ENCODE assay signal across 8 mouse cellular contexts in the genomic region with DNA sequence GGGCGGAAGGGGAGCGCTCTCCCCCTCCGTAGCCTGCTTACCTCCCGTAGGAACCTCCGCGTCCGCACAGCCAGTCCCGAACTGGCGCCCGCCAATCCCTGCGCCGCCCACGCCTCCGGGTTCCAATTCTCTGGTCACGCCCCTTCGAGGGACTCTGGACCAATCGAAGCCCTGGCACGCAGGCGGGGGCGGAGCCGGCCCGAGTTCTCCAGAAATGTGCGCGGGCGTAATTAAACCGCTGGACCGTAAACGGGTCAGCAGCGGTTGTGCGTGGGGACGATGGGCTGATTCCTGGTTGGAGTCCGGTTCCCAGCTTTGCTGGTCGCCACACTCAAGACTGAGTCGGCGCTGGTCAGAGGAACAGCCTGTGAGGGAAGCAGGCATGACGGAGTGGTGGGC. TPM values are rescaled to one million over a fixed set of nuclear protein-coding genes. Genes with fewer than 3 reads are reported as not detected.
DNase-seq lines count a peak whose midpoint lies in the region; ATAC-seq and TF ChIP-seq lines count a peak whose summit lies in the region.

A gene (minus strand): TSS at position 117 of the 399 bp plus-strand sequence.

- peak; percentile 96 for ATAC-seq in forebrain, embryonic 12.5 days (ENCODE audit: low FRiP score)
- peak; percentile 85 for ATAC-seq in heart, postnatal 0 days (ENCODE audit: insufficient read depth, low read depth)
- peak; percentile 92 for ATAC-seq in liver, embryonic 14.5 days (ENCODE audit: insufficient read depth)
- ATAC-seq in stomach, embryonic 15.5 days (ENCODE audit: insufficient read depth, low FRiP score, low read depth): peak; percentile 91

- H3K27me3 ChIP-seq in ES-Bruce4 (ENCODE audit: control insufficient read depth, insufficient read depth, low read length, poor library complexity, severe bottlenecking): no peaks in the 10 kb centered on the region
- H3K27me3 ChIP-seq in forebrain, embryonic 12.5 days: peaks cover 23% of the 10 kb centered on the region
- H3K27me3 ChIP-seq in heart, postnatal 0 days (ENCODE audit: control insufficient read depth, insufficient read depth, low read length): no peaks in the 10 kb centered on the region
- H3K27me3 ChIP-seq in liver, embryonic 14.5 days (ENCODE audit: control insufficient read depth, insufficient read depth, low read length): no peaks in the 10 kb centered on the region
- H3K27me3 ChIP-seq in stomach, embryonic 15.5 days (replicated peaks): no peaks in the 10 kb centered on the region

- peaks cover 7% of the 10 kb centered on the region for H3K4me1 ChIP-seq in ES-Bruce4 (ENCODE audit: control insufficient read depth, insufficient read depth, low read length)
- H3K4me1 ChIP-seq in forebrain, embryonic 12.5 days: peaks cover 14% of the 10 kb centered on the region
- peaks cover 18% of the 10 kb centered on the region for H3K4me1 ChIP-seq in heart, postnatal 0 days (ENCODE audit: control insufficient read depth, insufficient read depth)
- peaks cover 0 to 6% of the 10 kb centered on the region in 2 experiments; a peak in 1 of 4 replicates for H3K4me1 ChIP-seq in liver, embryonic 14.5 days (replicated peaks; ENCODE audit: control insufficient read depth in 2 of 2, insufficient read depth in 2 of 2, low read length in 1 of 2)
- H3K4me1 ChIP-seq in stomach, embryonic 15.5 days: peaks cover 6% of the 10 kb centered on the region; the same call in 1 of the 2 replicates

- H3K4me2 ChIP-seq in forebrain, embryonic 12.5 days: peak within 1 kb of the TSS; percentile 93
- peak within 1 kb of the TSS; percentile 73 for H3K4me2 ChIP-seq in heart, postnatal 0 days (ENCODE audit: low read depth, low read length)
- H3K4me2 ChIP-seq in liver, embryonic 14.5 days (ENCODE audit: low read depth): peak within 1 kb of the TSS; percentile 71
- H3K4me2 ChIP-seq in stomach, embryonic 15.5 days: peak within 1 kb of the TSS; percentile 86

- H3K4me3 ChIP-seq in ES-Bruce4 (ENCODE audit: low read depth, low read length): peak within 1 kb of the TSS; percentile 85
- H3K4me3 ChIP-seq in forebrain, embryonic 12.5 days (replicated peaks): peak within 1 kb of the TSS; percentile 53
- H3K4me3 ChIP-seq in heart, postnatal 0 days (ENCODE audit: low read depth, low read length): peak within 1 kb of the TSS; percentile 69
- peak within 1 kb of the TSS; percentile 51 to 64 for H3K4me3 ChIP-seq in liver, embryonic 14.5 days (ENCODE audit: insufficient read depth in 1 of 2, low read depth in 2 of 2, low read length in 2 of 2)
- H3K4me3 ChIP-seq in stomach, embryonic 15.5 days (replicated peaks): peak within 1 kb of the TSS; percentile 73

- WGBS in forebrain, embryonic 12.5 days: under 1% methylated on average over 36 of the region's 36 CpGs
- under 1% methylated on average over 36 of the region's 36 CpGs for WGBS in heart, postnatal 0 days
- WGBS in liver, embryonic 14.5 days (ENCODE audit: insufficient replicate concordance): under 1% methylated on average over 36 of the region's 36 CpGs
- WGBS in stomach, embryonic 15.5 days: under 1% methylated on average over 36 of the region's 36 CpGs

- H3K27ac ChIP-seq in ES-Bruce4 (ENCODE audit: insufficient read depth, low read length): peak within 1 kb of the TSS; percentile 84
- no peak within 1 kb of the TSS for H3K27ac ChIP-seq in forebrain, embryonic 12.5 days
- peak within 1 kb of the TSS; percentile 94 for H3K27ac ChIP-seq in heart, postnatal 0 days (ENCODE audit: low read depth)
- H3K27ac ChIP-seq in liver, embryonic 14.5 days: no peak within 1 kb of the TSS
- H3K27ac ChIP-seq in stomach, embryonic 15.5 days: peak within 1 kb of the TSS; percentile 79

- peak within 1 kb of the TSS; percentile 67 for H3K9ac ChIP-seq in ES-Bruce4 (ENCODE audit: low read depth, poor library complexity, severe bottlenecking)
- peak within 1 kb of the TSS; percentile 59 for H3K9ac ChIP-seq in forebrain, embryonic 12.5 days
- H3K9ac ChIP-seq in heart, postnatal 0 days (replicated peaks; ENCODE audit: low read depth, low read length): peak within 1 kb of the TSS; percentile 69
- H3K9ac ChIP-seq in liver, embryonic 14.5 days (replicated peaks): peak within 1 kb of the TSS; percentile 34
- peak within 1 kb of the TSS; percentile 49 for H3K9ac ChIP-seq in stomach, embryonic 15.5 days

- TF ChIP-seq EP300 in ES-Bruce4 (IDR thresholded peaks at IDR 0.05; ENCODE audit: insufficient read depth, low read depth, low read length): no peak
- TF ChIP-seq EP300 in heart, postnatal 0 days (IDR thresholded peaks at IDR 0.05; ENCODE audit: low read depth): no peak
- TF ChIP-seq EP300 in liver, embryonic 14.5 days (IDR thresholded peaks at IDR 0.05; ENCODE audit: low read depth): no peak

- H3K36me3 ChIP-seq in ES-Bruce4 (ENCODE audit: control insufficient read depth, insufficient read depth, low read length, poor library complexity, severe bottlenecking): no peaks in the 10 kb centered on the region
- H3K36me3 ChIP-seq in forebrain, embryonic 12.5 days (replicated peaks): no peaks in the 10 kb centered on the region
- H3K36me3 ChIP-seq in heart, postnatal 0 days (replicated peaks; ENCODE audit: control insufficient read depth, insufficient read depth, low read length): no peaks in the 10 kb centered on the region
- H3K36me3 ChIP-seq in liver, embryonic 14.5 days (replicated peaks; ENCODE audit: control insufficient read depth, insufficient read depth, low read depth): no peaks in the 10 kb centered on the region
- H3K36me3 ChIP-seq in stomach, embryonic 15.5 days: no peaks in the 10 kb centered on the region

- no peaks in the 10 kb centered on the region for H3K9me3 ChIP-seq in ES-Bruce4 (replicated peaks; ENCODE audit: control insufficient read depth, insufficient read depth, low read length, poor library complexity, severe bottlenecking)
- no peaks in the 10 kb centered on the region for H3K9me3 ChIP-seq in forebrain, embryonic 12.5 days
- no peaks in the 10 kb centered on the region for H3K9me3 ChIP-seq in heart, postnatal 0 days (replicated peaks; ENCODE audit: control insufficient read depth, low read length)
- no peaks in the 10 kb centered on the region for H3K9me3 ChIP-seq in liver, embryonic 14.5 days (ENCODE audit: control insufficient read depth, low read length)
- H3K9me3 ChIP-seq in stomach, embryonic 15.5 days: no peaks in the 10 kb centered on the region

- no peak for TF ChIP-seq CTCF in ES-Bruce4 (IDR thresholded peaks at IDR 0.05; ENCODE audit: low read depth, low read length)
- no peak for TF ChIP-seq CTCF in heart, postnatal 0 days (IDR thresholded peaks at IDR 0.05; ENCODE audit: low read depth)
- TF ChIP-seq CTCF in liver, embryonic 14.5 days (IDR thresholded peaks at IDR 0.05; ENCODE audit: low read depth): no peak

- DNase-seq in c-Kit-positive CD71-positive TER-119-positive erythroid progenitor cells, embryonic 14.5 days (ENCODE audit: low spot score): peak; percentile 80
- DNase-seq in heart, postnatal 0 days (ENCODE audit: low spot score): peak; percentile 95
- peak; percentile 98 for DNase-seq in kidney, postnatal 36 days
- DNase-seq in liver, embryonic 14.5 days (ENCODE audit: low read depth in 3 of 3, low spot score in 3 of 3): peak; percentile 66 to 68 (median 67)
- peak; percentile 92 for DNase-seq in neural tube, embryonic 10.5 days (ENCODE audit: extremely low spot score, low spot score)

- peak; percentile 47 for TF ChIP-seq POLR2A in ES-Bruce4 (IDR thresholded peaks at IDR 0.05; ENCODE audit: insufficient read depth, low read length)

RNA-seq across cellular contexts. Expression of the gene that starts here (rescaled TPM):
- 1.5 and 1.6 TPM in 2 replicates for polyA plus RNA-seq in ES-Bruce4 (2011; ENCODE audit: insufficient read depth, insufficient read length, low read depth, missing spikeins)
- polyA plus RNA-seq in forebrain, embryonic 12.5 days (2016; fragmentation: Nextera tagmentation; extraction: Ambion mirVana): 1.3 and 1.4 TPM in 2 replicates
- total RNA-seq in heart, postnatal 0 days (2014; rRNA removed; ENCODE audit: low replicate concordance): 6.3 and 17.5 TPM in 2 replicates
- polyA plus RNA-seq in heart, postnatal 0 days (2015; fragmentation: Nextera tagmentation; extraction: Ambion mirVana): 6.6 and 8.6 TPM in 2 replicates
- polyA plus RNA-seq in liver, embryonic 14.5 days (2012; rRNA removed): 0.24 and 0.26 TPM in 2 replicates
- 0.37 and 0.38 TPM in 2 replicates for polyA plus RNA-seq in liver, embryonic 14.5 days (2014; fragmentation: Nextera tagmentation; extraction: Ambion mirVana)
- polyA plus RNA-seq in stomach, embryonic 15.5 days (2015; fragmentation: Nextera tagmentation; extraction: Ambion mirVana): 3.2 TPM in 2 replicates

Comparison
In these comparisons a context has a peak if more than half of its experiments do, and no peak if none do; other contexts are left out.
1. Peak in DNase-seq, ATAC-seq, H3K4me3 ChIP-seq, H3K9ac ChIP-seq and H3K4me2 ChIP-seq in liver, embryonic 14.5 days; RNA of the gene not detected or under 1 TPM.
2. H3K27ac ChIP-seq: peak in ES-Bruce4 (single experiment), heart, postnatal 0 days (single experiment) and stomach, embryonic 15.5 days (single experiment); none in forebrain, embryonic 12.5 days (single experiment) and liver, embryonic 14.5 days (single experiment).
3. Peak in every context shown above with its lines, with median percentiles within 50 percentile points of each other: H3K4me3 ChIP-seq, H3K9ac ChIP-seq, DNase-seq, ATAC-seq and H3K4me2 ChIP-seq.